Mouse (Mus musculus) bone marrow macrophage, adult 2 months (primary cell): Measurements from ENCODE around the gene Csnk1g1.

Experiments
- CTCF ChIP-seq: IDR thresholded peaks from 2 replicates; pipeline ENCODE4 v1.5.1; 2012; ENCODE audit warnings: low read depth, mild to moderate bottlenecking, low read length, moderate library complexity
- POLR2A ChIP-seq: IDR thresholded peaks from 2 replicates; pipeline ENCODE4 v1.6.1; 2012; ENCODE audit warnings: mild to moderate bottlenecking, low read depth, low read length, borderline replicate concordance

DNA sequence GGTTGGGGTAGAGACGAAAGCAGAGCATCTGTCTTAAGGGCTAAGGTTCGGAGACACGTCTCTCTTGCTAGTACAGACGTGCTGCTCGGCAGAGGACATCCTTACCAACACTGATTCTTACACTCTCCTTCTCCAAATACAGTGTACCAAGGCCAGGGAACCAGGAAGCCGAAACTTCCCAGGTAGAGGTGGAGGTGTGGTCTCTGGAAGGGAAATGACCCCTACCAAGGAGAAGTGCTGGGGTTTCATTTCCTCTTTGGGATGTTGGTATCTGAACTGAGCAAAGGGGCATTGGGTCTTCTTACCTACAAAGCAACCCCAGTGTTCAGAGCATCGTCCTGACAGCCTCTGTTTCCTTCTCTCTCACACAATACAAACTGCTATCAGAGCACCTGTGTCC lies 164.0 kb downstream of the Csnk1g1 start:
- TF ChIP-seq CTCF: no peak
- no peak for TF ChIP-seq POLR2A
